Mouse (Mus musculus): ENCODE measurements around the gene Ick.
"Not testable (repeated sequence)": the region's sequence is repeated elsewhere in the genome, so short reads cannot be mapped to it uniquely, and the experiment has no call there.

Gene Ick

DNA sequence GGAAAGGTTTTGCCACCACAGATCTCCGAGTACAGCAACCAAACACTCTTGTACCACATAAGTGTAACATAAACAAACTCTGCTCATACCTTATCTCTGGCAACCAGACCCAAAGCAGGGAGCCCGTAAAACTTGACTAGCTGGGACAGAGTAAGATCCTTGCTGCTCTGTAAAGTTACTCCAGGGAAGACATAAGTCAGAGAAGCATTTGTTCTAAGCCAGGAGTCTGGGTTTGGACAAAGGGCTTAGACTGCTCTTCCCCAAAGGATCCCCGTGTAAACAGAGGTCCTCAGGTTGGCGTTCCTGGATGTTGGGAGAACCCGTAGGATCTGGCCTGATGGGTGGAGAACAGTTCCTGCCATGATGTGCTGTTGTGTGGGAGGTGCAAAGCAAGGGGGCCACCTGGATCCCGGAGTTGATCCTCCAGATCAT, 3.5 kb upstream of the Ick start:
- no peak for DNase-seq

DNA sequence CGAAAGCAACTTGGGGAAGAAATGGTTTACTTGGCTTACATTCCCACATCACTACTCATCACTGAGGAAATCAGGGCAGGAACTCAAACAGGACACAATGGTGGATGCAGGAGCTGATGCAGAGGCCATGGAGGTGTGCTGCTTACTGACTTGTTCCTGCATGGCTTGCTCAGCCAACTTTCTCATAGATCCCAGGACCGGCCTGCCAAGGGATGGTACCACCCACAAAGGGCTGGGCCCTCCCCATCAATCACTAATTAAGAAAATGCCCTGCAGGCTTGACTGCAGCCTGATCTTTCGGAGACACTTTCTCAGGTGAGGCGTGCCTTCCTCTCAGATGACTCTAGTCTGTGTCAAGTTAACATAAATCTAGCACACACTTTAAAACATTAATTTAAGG, 2.2 kb upstream of the Ick start:
- DNase-seq: no peak

GRCm38 (mm10) chr9:78107582-78107911, 1.4 kb upstream of the Ick start:
- no peak for DNase-seq

DNA sequence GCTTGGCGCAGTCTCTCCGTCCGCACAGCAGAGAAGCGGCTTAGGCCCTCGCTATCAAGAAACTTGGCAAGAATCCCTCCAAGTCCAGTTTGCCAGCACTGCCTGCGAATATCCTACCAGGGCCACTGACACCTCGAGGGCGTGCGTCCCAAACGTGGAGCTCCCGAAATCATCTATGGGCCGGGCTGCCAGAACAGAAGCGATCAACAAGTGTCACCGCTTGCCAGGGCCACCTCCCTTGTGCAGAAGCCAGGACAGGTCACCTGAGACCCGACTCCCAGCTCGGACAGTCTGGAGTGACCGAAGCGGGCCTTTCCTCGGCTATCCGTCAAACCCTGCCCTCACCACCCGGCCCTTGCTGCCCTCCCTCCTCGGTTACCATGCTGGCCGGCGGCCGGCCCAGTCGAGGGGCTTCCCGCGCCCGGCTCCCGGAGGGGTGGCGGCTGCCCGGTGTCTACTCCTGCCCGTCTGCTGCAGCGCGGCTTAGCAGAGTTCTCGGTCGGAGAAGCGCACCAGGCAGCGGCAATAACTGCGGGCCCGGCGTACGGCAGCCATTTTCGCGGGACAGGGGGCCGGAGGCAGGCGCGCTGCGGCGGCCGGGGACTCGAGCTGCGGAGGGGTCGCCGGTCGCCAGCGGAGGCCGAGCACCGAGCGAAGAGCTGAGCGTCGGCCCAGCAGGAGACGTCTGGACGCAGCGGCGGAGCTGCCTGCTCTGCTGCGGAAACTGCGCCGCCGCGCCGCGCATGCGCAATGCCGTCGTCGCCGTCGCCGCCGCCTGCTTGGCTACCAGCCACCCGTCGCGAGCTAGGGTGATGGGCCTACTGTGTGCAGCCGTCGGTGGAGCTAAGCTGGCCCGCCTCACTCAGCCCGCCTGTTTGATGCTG, 838 bp upstream of the Ick start:
- peak; percentile 88 for DNase-seq

DNA sequence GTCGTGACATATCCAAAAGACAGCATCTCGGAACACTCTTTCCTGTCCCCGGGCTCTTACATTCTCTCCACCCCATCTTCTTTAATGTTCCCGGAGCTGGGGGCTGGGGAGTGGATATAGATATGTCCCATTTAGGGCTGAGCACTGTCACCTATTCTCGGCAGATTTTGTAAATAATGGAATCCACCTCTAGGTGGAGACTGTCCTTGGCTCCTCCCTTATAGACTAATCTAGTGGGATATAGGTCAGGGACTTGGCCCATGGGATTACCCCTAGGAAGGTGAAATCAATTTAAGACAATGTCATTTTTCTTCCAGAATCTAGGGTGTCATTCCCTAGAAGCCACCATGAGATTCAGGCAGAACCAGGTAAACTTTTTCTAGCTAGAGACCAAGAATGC, 664 bp downstream of the Ick start:
- DNase-seq: peak; percentile 37

DNA sequence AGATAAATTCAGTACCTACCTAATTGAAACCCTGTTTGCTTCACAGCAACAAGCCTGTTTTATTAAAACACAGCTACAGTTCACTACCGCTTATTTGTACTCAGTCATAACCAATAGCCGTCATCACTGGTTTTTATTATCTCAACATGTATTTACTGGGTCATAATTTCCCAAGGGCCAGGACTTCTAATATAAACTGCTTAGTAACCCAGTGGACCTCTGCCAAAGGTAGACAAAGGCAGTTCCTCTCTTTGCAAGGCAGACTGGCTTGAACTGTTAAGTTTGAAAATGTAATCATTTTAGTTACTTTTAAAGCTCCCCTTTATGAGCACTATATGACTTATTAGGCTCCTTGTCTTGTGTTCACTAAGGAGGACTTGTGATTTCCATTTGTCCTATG, 2.5 kb downstream of the Ick start:
- DNase-seq: no peak

- peak; percentile 94 for DNase-seq
Measured at GRCm38 (mm10) chr9:78112770-78113537, 4.0 kb downstream of the Ick start.

- DNase-seq: no peak
Measured at GRCm38 (mm10) chr9:78113538-78113885, 4.5 kb downstream of the Ick start.

DNA sequence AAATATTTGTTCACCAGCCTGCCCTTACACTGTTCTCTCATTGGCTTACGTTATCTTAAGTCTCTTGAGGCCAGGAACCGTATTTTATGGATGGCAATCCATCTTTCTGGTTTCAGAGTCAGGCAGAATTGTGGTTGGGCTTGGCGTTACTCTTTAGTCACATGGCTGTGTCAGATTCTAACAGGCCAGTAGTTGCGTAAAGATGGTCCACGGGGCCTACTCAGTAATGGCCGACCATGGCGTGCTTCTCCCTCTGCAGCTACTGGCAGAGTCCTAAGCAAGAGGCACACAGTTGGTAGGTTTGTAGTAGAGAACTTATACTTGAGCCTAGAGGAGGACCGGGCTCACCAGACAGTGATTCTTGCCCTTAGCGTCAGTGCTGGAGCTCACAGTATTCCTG, 6.8 kb downstream of the Ick start:
- DNase-seq: no peak

DNA sequence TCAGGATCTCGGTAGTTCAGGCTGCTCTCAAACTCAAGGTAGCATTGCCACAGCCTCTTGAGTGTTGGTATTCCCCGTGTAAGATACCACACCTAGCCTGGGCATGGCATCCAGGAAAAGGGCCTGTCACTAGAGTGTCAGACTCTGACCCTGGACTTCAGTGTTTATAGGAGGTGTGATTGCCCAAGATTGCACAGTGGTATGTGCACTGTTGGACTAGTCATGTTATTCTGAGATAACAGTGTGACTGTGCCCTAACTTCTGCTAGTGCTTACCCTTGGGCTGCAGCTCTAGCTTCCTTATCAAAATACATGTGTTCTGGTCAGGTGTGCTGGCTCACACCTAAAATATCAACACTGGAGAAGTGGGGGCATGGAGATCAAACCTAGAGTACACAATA, 8.7 kb downstream of the Ick start:
- no peak for DNase-seq

DNA sequence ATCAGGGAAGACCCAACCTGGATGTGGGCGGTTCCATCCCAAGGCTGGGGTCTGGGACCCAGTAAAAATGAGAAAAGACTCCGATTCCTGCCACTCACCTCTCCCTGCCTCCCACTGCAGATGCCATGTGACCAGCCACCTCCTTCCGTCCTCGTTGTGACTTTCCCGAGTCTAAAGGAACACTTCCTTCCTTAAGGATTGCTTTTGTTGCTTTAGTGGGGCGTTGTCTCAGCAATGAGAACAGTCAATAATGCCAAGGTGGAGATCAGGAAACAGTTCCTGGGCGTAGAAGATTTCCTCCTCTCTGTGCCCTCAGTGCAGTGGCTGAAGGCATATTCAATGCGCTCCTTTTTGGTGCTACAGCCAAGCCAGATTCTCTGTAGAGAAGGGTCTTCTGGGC, 12.4 kb downstream of the Ick start:
- no peak for DNase-seq

DNA sequence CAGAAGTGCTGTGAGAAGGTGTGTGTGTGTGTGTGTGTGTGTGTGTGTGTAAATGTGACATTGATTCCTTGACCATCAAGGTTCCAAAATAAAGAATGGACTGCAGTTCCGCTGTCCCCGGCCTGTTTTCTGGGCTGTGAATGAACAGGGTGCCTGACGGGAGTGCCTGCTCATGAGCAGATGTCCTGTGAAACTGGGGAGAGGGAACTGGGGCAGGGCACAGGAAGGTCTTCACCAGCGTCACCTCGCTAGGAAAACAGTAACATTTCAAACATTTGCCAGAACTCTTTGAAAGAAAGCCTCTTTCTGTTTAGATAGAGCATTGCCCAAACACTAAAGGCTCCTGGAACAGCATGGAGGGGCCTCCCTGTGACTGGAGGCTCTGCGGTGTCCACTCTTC, 13.0 kb downstream of the Ick start:
- no peak for DNase-seq

GRCm38 (mm10) chr9:78122939-78123712, 14.1 kb downstream of the Ick start:
- DNase-seq: no peak

DNA sequence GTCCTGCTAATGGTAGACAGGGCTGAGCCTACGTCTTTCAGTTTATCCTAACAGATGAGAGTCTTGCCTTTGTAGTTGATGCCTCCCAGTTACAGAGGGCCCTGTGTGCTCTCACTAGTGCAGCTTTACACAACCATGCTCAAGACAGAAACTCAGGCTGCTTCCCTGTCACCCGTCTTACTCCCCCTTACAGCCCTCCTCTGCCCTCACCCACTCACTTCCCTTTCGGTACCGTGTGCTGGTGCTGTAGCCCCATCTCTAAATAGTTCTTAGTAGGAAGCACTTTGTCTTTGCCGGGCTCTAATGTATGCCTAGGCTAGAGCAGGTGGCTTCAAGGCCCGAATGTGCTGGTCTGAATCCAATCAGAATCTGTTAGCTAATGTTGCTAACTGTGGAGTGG, 15.3 kb downstream of the Ick start:
- no peak for DNase-seq

GRCm38 (mm10) chr9:78126007-78126406, 17.0 kb downstream of the Ick start:
- DNase-seq: no peak

DNA sequence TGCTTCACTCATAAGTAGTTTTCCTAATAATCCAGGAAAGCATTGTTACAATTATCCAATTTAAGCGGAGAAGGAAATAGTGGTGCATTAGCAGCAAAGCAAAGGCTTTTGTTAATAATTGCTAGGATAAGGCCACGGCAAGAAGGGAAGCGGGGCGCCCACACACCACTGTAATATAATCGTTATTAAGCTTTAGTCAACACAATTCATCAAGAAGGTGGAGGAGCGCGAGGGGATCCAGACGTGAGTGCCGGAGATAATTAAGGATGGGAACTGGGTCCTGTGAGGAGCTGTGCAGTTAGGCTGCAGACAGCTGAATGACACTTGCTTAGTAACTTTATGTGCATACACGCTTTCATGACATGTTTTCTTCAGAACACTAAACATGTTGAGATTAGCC, 17.7 kb downstream of the Ick start:
- no peak for DNase-seq

GRCm38 (mm10) chr9:78135658-78136057, 26.7 kb downstream of the Ick start:
- DNase-seq: no peak

GRCm38 (mm10) chr9:78138044-78138676, 29.2 kb downstream of the Ick start:
- no peak for DNase-seq

DNA sequence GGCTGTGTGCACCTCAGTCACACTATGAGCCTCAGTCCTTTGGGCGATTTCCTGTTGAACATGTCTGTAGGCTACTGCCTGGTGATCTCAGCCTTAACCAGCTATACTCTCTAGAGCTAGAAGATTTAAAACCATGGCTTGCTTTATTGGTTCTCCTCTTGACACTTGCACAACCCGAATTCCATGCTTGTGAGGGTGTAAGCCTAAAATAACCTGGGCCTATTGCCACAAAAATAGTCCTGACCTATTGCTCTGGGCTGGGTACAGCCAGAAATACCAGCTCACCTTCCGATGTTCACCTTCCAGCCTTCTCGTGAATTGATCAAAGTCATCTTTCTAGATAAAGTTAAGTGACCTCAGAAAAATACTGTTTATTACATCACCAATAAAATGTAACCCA, 30.5 kb downstream of the Ick start:
- DNase-seq: no peak

DNA sequence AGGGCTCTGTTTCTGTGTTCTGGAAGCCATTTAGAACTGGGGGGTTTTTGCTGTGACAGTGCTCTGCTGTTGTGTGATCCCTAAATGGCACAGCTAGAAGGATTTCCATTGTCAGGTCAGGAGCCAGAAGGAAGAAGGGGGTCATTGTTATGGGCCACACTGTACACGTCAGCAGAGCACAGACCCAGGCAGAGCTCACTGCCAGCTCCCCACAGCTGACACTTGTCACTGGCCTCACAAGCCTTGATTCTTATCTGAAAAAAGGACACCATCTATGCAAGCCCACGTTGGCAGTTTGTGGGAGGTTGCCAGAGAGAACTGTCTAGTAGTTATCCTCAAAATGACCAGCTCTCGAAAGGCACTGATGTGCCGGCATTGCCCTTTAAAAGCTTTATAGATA, 37.1 kb downstream of the Ick start:
- DNase-seq: no peak

DNA sequence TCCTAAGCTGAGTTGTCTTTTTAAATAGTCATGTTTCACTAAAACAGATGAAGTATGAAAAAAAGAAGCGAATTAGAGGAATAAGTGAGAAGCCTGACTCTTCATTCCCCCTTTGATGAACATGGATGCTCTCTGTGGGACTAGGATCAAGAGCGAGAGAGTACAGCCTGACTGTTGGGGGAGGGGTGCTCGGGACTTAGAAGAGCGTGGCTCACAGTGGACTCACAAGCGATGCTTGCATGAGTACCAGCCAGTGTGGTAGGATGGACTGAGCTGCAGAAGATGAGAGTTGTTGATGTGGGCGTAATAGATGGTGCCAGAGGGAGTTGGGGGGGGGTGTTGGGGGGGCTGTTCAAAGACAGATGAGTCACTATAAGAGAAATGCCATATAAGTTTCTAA, 37.6 kb downstream of the Ick start:
- DNase-seq: no peak

DNA sequence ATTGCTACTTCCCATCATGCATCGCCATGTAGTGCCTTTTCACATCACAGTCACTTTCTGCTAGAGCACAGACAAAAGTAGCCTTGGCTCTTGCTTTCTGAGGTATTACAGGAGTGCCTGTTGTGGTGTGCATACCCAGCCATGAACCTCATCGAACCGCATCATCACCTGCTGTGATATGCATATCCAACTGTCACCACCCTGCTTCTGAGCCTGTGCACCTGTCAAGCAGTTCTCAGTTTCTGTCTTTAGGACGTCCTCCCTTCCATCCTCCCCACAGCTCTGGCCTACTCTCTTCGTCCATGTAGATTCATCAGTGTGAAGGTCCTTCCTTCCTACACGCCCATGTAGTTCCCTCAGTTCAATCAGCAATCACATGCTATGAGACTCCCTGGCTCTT, 39.2 kb downstream of the Ick start:
- DNase-seq: no peak

DNA sequence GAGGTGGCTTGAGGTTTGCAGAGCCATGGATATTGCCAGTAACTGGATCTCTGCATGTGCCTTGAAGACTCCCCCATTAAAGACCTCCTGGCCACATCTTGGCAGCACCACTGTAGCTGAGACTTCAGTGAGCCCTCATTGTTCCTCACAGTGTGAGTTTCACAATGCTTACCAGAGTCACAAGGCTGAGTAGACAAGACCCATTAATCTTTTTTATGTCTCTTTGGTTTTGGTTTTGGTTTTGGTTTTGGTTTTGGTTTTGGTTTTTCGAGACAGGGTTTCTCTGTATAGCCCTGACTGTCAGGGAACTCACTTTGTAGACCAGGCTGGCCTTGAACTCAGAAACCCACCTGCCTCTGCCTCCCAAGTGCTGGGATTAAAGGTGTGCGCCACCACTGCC, 40.8 kb downstream of the Ick start:
- DNase-seq: not testable (repeated sequence)
